Comparison of ENCODE assay signal across 8 mouse cellular contexts in the genomic region with DNA sequence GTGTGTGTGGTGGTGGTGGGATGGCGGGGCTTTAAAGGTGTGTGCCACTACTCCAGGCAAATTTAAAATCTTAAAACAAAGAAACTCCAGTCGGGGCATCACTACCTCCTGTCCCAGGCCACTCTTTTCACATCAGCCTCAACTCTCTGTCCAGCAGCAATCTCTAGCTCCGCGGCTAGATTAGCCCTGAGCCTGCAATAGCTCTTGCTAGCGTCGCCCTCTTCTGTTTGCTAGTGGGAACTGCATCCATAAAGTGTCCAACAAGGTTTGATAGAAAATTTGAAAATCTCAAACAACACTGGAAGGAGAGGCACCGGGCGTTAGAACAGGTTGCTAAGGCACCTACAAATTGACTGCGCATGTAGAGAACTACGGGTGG. TPM values are rescaled to one million over a fixed set of nuclear protein-coding genes. Genes with fewer than 3 reads are reported as not detected.
DNase-seq lines count a peak whose midpoint lies in the region; ATAC-seq lines count a peak whose summit lies in the region.

No protein-coding gene starts in this region.

- H3K9me3 ChIP-seq in embryonic facial prominence, embryonic 11.5 days (replicated peaks; ENCODE audit: control insufficient read depth, low read length) = no peaks in the 10 kb centered on the region
- no peaks in the 10 kb centered on the region for H3K9me3 ChIP-seq in limb, embryonic 12.5 days
- H3K9me3 ChIP-seq in midbrain, embryonic 13.5 days = no peaks in the 10 kb centered on the region

- H3K4me1 ChIP-seq in embryonic facial prominence, embryonic 11.5 days (ENCODE audit: control insufficient read depth, insufficient read depth, low read length) = no peaks in the 10 kb centered on the region; the same call in 1 of the 2 replicates
- H3K4me1 ChIP-seq in limb, embryonic 12.5 days (replicated peaks) = peaks cover 18% of the 10 kb centered on the region
- H3K4me1 ChIP-seq in midbrain, embryonic 13.5 days (replicated peaks) = peaks cover 10% of the 10 kb centered on the region

- no peak for ATAC-seq in embryonic facial prominence, embryonic 11.5 days (replicated peaks; ENCODE audit: insufficient number of reproducible peaks, low FRiP score, low TSS enrichment, low read depth)
- no peak; the same call in 1 of the 2 replicates for ATAC-seq in limb, embryonic 12.5 days (ENCODE audit: insufficient number of reproducible peaks, insufficient read depth, low FRiP score, low TSS enrichment, low read depth)
- peak; percentile 55; the same call in 1 of the 2 replicates for ATAC-seq in midbrain, embryonic 13.5 days

- no peak overlapping the region for H3K9ac ChIP-seq in embryonic facial prominence, embryonic 11.5 days (replicated peaks; ENCODE audit: low read length)
- H3K9ac ChIP-seq in limb, embryonic 12.5 days (replicated peaks) = no peak overlapping the region
- H3K9ac ChIP-seq in midbrain, embryonic 13.5 days (replicated peaks) = no peak overlapping the region

- DNase-seq in B cell, adult 2 months = peak; percentile 66 to 72
- peak; percentile 85 for DNase-seq in adrenal gland, postnatal 14 days
- DNase-seq in embryonic facial prominence, embryonic 11.5 days (ENCODE audit: low spot score) = peak; percentile 90
- peak; percentile 64 for DNase-seq in heart, adult 8-10 months (ENCODE audit: low spot score)
- peak; percentile 56 to 83 for DNase-seq in kidney, adult 8-10 months
- DNase-seq in spleen, postnatal 36 days (ENCODE audit: low spot score in 2 of 2) = peak; percentile 50 to 73

- no peak overlapping the region for H3K4me3 ChIP-seq in embryonic facial prominence, embryonic 11.5 days (ENCODE audit: low read depth, low read length)
- peak overlapping the region; percentile 29 for H3K4me3 ChIP-seq in limb, embryonic 12.5 days (replicated peaks)
- H3K4me3 ChIP-seq in midbrain, embryonic 13.5 days (replicated peaks) = no peak overlapping the region

- no peak overlapping the region; the same call in 1 of the 2 replicates for H3K4me2 ChIP-seq in embryonic facial prominence, embryonic 11.5 days (ENCODE audit: low read depth, low read length)
- H3K4me2 ChIP-seq in limb, embryonic 12.5 days = peak overlapping the region; percentile 61
- peak overlapping the region; percentile 40 for H3K4me2 ChIP-seq in midbrain, embryonic 13.5 days (replicated peaks)

- H3K36me3 ChIP-seq in embryonic facial prominence, embryonic 11.5 days (replicated peaks; ENCODE audit: control insufficient read depth, insufficient read depth, low read depth, low read length) = no peaks in the 10 kb centered on the region
- H3K36me3 ChIP-seq in limb, embryonic 12.5 days = no peaks in the 10 kb centered on the region
- no peaks in the 10 kb centered on the region for H3K36me3 ChIP-seq in midbrain, embryonic 13.5 days

- WGBS in embryonic facial prominence, embryonic 11.5 days = 6% methylated on average over 10 of the region's 10 CpGs
- 5% methylated on average over 10 of the region's 10 CpGs for WGBS in limb, embryonic 12.5 days
- WGBS in midbrain, embryonic 13.5 days = 4% methylated on average over 10 of the region's 10 CpGs

- H3K27ac ChIP-seq in embryonic facial prominence, embryonic 11.5 days (replicated peaks; ENCODE audit: low read depth, low read length) = no peak overlapping the region
- H3K27ac ChIP-seq in limb, embryonic 12.5 days = no peak overlapping the region
- H3K27ac ChIP-seq in midbrain, embryonic 13.5 days = no peak overlapping the region

- H3K27me3 ChIP-seq in embryonic facial prominence, embryonic 11.5 days (ENCODE audit: control insufficient read depth, insufficient read depth, low read length) = no peaks in the 10 kb centered on the region
- H3K27me3 ChIP-seq in limb, embryonic 12.5 days = peaks cover 8% of the 10 kb centered on the region; the same call in 1 of the 2 replicates
- peaks cover 20% of the 10 kb centered on the region for H3K27me3 ChIP-seq in midbrain, embryonic 13.5 days

RNA-seq across cellular contexts. Expression of a gene that starts 18.7 kb away (rescaled TPM):
- total RNA-seq in adrenal gland, postnatal 14 days (2021) = not detected in 2 replicates
- polyA plus RNA-seq in embryonic facial prominence, embryonic 11.5 days (2014; fragmentation: Nextera tagmentation; extraction: Ambion mirVana) = 16.9 and 20.5 TPM in 2 replicates
- not detected for total RNA-seq in heart, adult 8-10 months (2022)
- 7.7 and 10.1 TPM in 2 replicates for polyA plus RNA-seq in limb, embryonic 12.5 days (2016; fragmentation: Nextera tagmentation; extraction: Ambion mirVana)
- polyA plus RNA-seq in midbrain, embryonic 13.5 days (2015; fragmentation: Nextera tagmentation; extraction: Ambion mirVana) = not detected in 2 replicates

RNA-seq across cellular contexts. Expression of a gene that starts 20.6 kb away (rescaled TPM):
- 0.90 and 9.0 TPM in 2 replicates for total RNA-seq in adrenal gland, postnatal 14 days (2021)
- polyA plus RNA-seq in embryonic facial prominence, embryonic 11.5 days (2014; fragmentation: Nextera tagmentation; extraction: Ambion mirVana) = 7.6 and 11.3 TPM in 2 replicates
- total RNA-seq in heart, adult 8-10 months (2022) = under 1 TPM in 1 of 4 experiments, not detected in 3; 0.28 TPM
- 4.7 and 5.8 TPM in 2 replicates for polyA plus RNA-seq in limb, embryonic 12.5 days (2016; fragmentation: Nextera tagmentation; extraction: Ambion mirVana)
- 1.7 and 1.8 TPM in 2 replicates for polyA plus RNA-seq in midbrain, embryonic 13.5 days (2015; fragmentation: Nextera tagmentation; extraction: Ambion mirVana)

RNA-seq across cellular contexts. Expression of a gene that starts 33.3 kb away (rescaled TPM):
- 24.5 and 28.5 TPM in 2 replicates for total RNA-seq in adrenal gland, postnatal 14 days (2021)
- polyA plus RNA-seq in embryonic facial prominence, embryonic 11.5 days (2014; fragmentation: Nextera tagmentation; extraction: Ambion mirVana) = 9.7 and 15.2 TPM in 2 replicates
- total RNA-seq in heart, adult 8-10 months (2022) = 10 to 100 TPM in 1 of 4 experiments, 1 to 10 TPM in 3; 6.3 to 11.9 (median 7.9) TPM
- polyA plus RNA-seq in limb, embryonic 12.5 days (2016; fragmentation: Nextera tagmentation; extraction: Ambion mirVana) = 17.8 and 19.7 TPM in 2 replicates
- polyA plus RNA-seq in midbrain, embryonic 13.5 days (2015; fragmentation: Nextera tagmentation; extraction: Ambion mirVana) = 7.5 and 7.7 TPM in 2 replicates

RNA-seq across cellular contexts. Expression of a gene that starts 43.5 kb away (rescaled TPM):
- 66.7 and 68.5 TPM in 2 replicates for total RNA-seq in adrenal gland, postnatal 14 days (2021)
- 41.7 and 42.7 TPM in 2 replicates for polyA plus RNA-seq in embryonic facial prominence, embryonic 11.5 days (2014; fragmentation: Nextera tagmentation; extraction: Ambion mirVana)
- 10 to 100 TPM; 67.0 to 71.0 (median 70.2) TPM for total RNA-seq in heart, adult 8-10 months (2022)
- polyA plus RNA-seq in limb, embryonic 12.5 days (2016; fragmentation: Nextera tagmentation; extraction: Ambion mirVana) = 32.6 and 36.7 TPM in 2 replicates
- 50.7 and 51.2 TPM in 2 replicates for polyA plus RNA-seq in midbrain, embryonic 13.5 days (2015; fragmentation: Nextera tagmentation; extraction: Ambion mirVana)

RNA-seq across cellular contexts. Expression of a gene that starts 50.1 kb away (rescaled TPM):
- 0.60 and 3.7 TPM in 2 replicates for total RNA-seq in adrenal gland, postnatal 14 days (2021)
- 3.5 and 3.6 TPM in 2 replicates for polyA plus RNA-seq in embryonic facial prominence, embryonic 11.5 days (2014; fragmentation: Nextera tagmentation; extraction: Ambion mirVana)
- total RNA-seq in heart, adult 8-10 months (2022) = not detected
- 2.1 and 2.5 TPM in 2 replicates for polyA plus RNA-seq in limb, embryonic 12.5 days (2016; fragmentation: Nextera tagmentation; extraction: Ambion mirVana)
- 0.26 and 0.35 TPM in 2 replicates for polyA plus RNA-seq in midbrain, embryonic 13.5 days (2015; fragmentation: Nextera tagmentation; extraction: Ambion mirVana)
